In genomic region chr12:26112166-26113019, GRCm38 (mm10) we compare ENCODE assay signal across 9 mouse cellular contexts.
A peak's percentile ranks its signal among the peaks of the same experiment; 100 is the strongest.
DNase-seq lines count a peak whose midpoint lies in the region; TF ChIP-seq lines count a peak whose summit lies in the region.
"Had no signal": no experiment of that assay in that cellular context is flagged by ENCODE, and none has a peak within 500 bp of the region (broad histone marks: within the 10 kb centered on the region; RNA-seq: fewer than 3 reads in every experiment).

No protein-coding gene starts in this region.

- H3K4me3 ChIP-seq in gastrocnemius, adult 2 months = no peak overlapping the region
- H3K4me3 ChIP-seq: left cerebral cortex, adult 2 months had no signal

- DNase-seq in gastrocnemius, adult 2 months = peak; percentile 59
- DNase-seq in gastrocnemius, adult 18-20 months (ENCODE audit: low spot score) = no peak
- peak; percentile 39 to 46 for DNase-seq in adrenal gland, adult 18-20 months (ENCODE audit: low spot score in 2 of 2)
- peak; percentile 92 to 95 for DNase-seq in cerebellum, postnatal 25 days
- DNase-seq in heart, postnatal 36 days = peak; percentile 47 to 58
- peak; percentile 26 for DNase-seq in lung, postnatal 14 days
- no peak for DNase-seq in spleen, postnatal 14 days (ENCODE audit: low spot score in 2 of 2)
- DNase-seq in spleen, adult 18-20 months = no peak

- intact Hi-C loops in gastrocnemius, adult 2 months (cut with DNase I) = no loop called here
- intact Hi-C loops in heart, postnatal 36 days (cut with DNase I) = no loop called here

- no peak overlapping the region for H3K27ac ChIP-seq in gastrocnemius, adult 2 months
- H3K27ac ChIP-seq: left cerebral cortex, adult 2 months had no signal

- no peak for TF ChIP-seq CTCF in gastrocnemius, adult 2 months (IDR thresholded peaks at IDR 0.05)

Comparison
In these comparisons a context has a peak if more than half of its experiments do, and no peak if none do; other contexts are left out.
1. DNase-seq: peak in gastrocnemius, adult 2 months (single experiment), adrenal gland, adult 18-20 months (2 of 2), cerebellum, postnatal 25 days (2 of 2), heart, postnatal 36 days (2 of 2) and lung, postnatal 14 days (single experiment); none in gastrocnemius, adult 18-20 months (single experiment), spleen, postnatal 14 days (0 of 2) and spleen, adult 18-20 months (0 of 2).